Mouse (Mus musculus): ENCODE results near the gene Usp5. TPM values are rescaled to one million over a fixed set of nuclear protein-coding genes. Genes with fewer than 3 reads are reported as not detected.
"Not testable (repeated sequence)": the region's sequence is repeated elsewhere in the genome, so short reads cannot be mapped to it uniquely, and the experiment has no call there.

Gene Usp5
- polyA plus RNA-seq, 1 experiment from 2014 or later: 189 TPM

DNA sequence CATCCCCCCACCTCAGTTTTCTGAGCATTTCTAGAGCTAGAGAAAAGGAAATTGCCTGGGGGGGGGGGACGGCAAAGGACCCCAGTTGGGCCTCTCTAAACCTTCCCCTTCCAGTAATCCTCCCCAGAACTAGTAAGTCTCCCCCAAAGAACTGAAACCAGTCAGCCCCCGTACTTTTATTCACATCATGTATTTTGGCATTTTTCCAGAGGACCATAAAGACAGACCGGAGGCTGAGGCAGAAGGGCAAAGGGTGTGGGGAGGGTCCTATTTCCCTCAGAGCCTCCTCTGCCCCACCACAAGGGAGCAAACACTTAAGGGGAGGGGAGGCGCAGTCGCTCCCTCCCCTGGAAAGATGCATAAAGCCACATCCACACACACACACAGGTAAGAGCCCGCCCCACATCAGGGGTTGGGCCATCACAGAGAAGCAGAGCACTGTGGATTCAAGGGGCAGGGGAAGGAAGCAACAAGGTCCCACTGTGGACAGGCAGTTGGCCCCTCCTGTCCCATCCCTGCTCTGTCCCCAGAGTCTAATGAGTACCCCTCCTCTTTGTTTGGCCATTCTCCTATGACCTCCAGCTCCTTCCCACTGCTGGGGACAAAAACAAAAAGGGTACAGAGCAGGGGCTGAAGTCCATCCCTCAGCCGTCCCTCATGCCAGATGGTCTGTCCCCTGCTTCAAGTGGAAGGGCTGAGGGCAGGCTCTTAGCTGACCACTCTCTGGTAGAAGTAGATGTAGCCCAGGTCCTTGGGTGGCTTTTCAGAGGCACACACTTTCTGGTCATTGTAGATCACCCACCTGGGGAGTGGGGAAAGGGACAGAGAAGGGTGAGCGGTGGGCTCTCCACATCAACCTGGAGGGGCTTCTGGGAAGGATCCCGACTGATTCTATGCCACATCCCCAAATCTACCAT, 14.2 kb downstream of the Usp5 start:
- no peak overlapping the region for H3K4me2 ChIP-seq

DNA sequence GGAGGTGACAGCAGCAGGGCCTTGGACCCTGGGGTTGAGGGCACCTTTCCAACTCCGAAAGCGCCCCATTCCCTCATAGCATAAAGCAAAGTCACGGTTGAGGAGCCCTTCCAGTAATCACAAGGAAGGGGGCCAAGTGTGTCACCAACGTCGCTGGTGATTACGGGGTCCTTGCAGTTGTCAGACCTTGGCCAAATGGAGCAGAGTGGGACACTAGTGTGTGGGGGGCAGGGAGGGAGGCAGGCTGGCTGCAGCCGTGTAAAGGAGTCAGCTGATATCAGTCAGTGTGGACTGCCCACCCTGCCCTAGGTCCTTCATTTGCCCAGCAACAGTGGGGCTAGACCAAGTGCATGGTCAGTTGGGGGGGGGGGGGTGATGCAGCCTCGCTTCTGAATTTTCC, 14.8 kb downstream of the Usp5 start:
- Histone ChIP-seq H3K4me1 (replicated peaks) (peaks cover 43% of the 10 kb centered on the region), H3K9ac (no peak overlapping the region), H3K4me2 (peak overlapping the region; percentile 81), H3K27ac (peak overlapping the region; percentile 88), H3K36me3 (peaks cover 61% of the 10 kb centered on the region), H3K27me3 (no peaks in the 10 kb centered on the region), H3K9me3 (no peaks in the 10 kb centered on the region), H3K4me3 (peak overlapping the region; percentile 59)
- 40% methylated on average over 8 of the region's 8 CpGs for WGBS
- peak; percentile 47 for ATAC-seq (ENCODE audit: low FRiP score)

More for the DNA sequence above, 14.2 kb downstream of the Usp5 start:
- Histone ChIP-seq H3K27ac (no peak overlapping the region), H3K4me3 (no peak overlapping the region), H3K9me3 (no peaks in the 10 kb centered on the region), H3K36me3 (peaks cover 66% of the 10 kb centered on the region), H3K4me1 (replicated peaks) (peaks cover 36% of the 10 kb centered on the region), H3K9ac (peak overlapping the region; percentile 13; the same call in 1 of the 2 replicates), H3K27me3 (no peaks in the 10 kb centered on the region)
- ATAC-seq (ENCODE audit: low FRiP score): no peak
- 67% methylated on average over 9 of the region's 9 CpGs for WGBS

DNA sequence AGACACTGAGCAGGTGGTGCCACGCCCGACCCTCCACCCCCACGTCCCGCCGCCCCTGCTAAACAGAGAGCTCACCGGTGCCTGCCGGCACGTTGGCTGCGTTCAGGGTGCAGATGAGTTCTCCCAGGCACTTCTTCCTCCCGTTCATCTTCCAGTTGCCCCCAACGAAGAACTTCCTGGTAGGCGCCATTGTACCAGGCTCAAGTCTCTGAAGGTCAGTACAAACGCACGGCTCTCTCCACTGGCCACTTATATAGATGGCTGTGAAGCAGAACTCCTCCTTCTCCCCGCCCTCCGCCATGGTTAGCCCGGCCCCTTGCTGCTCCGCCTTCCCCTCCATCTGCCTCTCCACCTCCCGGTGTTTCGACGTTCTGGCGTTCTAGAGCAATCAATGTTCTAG, 15.4 kb downstream of the Usp5 start, which contains the start of gene Tpi1:
Gene Tpi1 (minus strand): TSS at position 364 of the 400 bp plus-strand sequence.
- Histone ChIP-seq H3K9ac (peak within 1 kb of the TSS; percentile 86), H3K36me3 (peaks cover 55% of the 10 kb centered on the region), H3K4me2 (peak within 1 kb of the TSS; percentile 81), H3K4me3 (peak within 1 kb of the TSS; percentile 59), H3K4me1 (replicated peaks) (peaks cover 48% of the 10 kb centered on the region), H3K27me3 (no peaks in the 10 kb centered on the region), H3K27ac (peak within 1 kb of the TSS; percentile 88), H3K9me3 (no peaks in the 10 kb centered on the region)
- under 1% methylated on average over 22 of the region's 22 CpGs for WGBS
- ATAC-seq (ENCODE audit: low FRiP score): peak; percentile 84

DNA sequence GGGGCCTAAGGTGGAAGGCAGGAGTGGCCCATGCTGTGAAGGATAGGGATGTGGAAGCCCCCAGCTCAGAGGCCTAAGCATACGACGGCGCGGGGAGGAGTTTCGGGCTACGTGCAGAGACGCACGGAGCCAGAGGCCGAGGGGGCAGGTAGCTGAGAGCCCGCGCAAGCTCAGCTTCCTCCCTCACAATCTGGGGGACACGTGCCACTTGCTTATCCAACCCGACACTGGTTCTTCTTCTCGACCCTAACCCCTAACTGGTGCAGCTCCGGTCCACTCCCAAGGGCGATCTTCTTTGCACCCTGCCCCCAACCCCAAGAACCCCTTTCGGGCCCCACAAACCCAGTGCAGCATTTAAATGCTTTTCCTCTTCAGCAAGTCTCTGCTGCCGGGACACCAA, 15.8 kb downstream of the Usp5 start:
- Histone ChIP-seq H3K27ac (peak overlapping the region; percentile 88), H3K9ac (peak overlapping the region; percentile 86), H3K4me3 (peak overlapping the region; percentile 59), H3K4me2 (peak overlapping the region; percentile 81), H3K9me3 (no peaks in the 10 kb centered on the region), H3K27me3 (no peaks in the 10 kb centered on the region), H3K4me1 (replicated peaks) (peaks cover 52% of the 10 kb centered on the region), H3K36me3 (peaks cover 51% of the 10 kb centered on the region)
- WGBS: under 1% methylated on average over 18 of the region's 18 CpGs
- peak; percentile 74 for ATAC-seq (ENCODE audit: low FRiP score)

DNA sequence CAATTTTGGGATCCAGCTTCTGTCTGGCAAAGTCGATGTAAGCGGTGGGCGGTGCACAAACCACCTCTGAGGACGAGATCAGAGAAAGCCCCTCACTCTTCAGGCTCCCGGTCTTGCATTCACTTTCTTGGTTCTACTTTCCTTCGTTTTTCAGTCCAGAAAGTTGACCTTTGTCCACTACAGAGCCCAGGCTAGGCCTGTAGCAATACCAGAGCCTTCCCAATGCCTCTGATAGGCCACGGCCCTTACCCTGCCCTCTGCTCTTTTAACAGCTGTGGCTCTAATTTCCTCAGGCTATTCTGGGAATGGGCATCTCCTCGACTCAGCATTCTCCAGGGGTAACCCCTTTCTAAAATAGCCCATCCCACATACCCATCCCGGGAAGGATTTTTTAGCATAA, 16.4 kb downstream of the Usp5 start:
- Histone ChIP-seq H3K9me3 (no peaks in the 10 kb centered on the region), H3K36me3 (peaks cover 45% of the 10 kb centered on the region), H3K27me3 (no peaks in the 10 kb centered on the region), H3K27ac (peak overlapping the region; percentile 88; the same call in 1 of the 2 replicates), H3K4me2 (peak overlapping the region; percentile 81), H3K4me1 (replicated peaks) (peaks cover 58% of the 10 kb centered on the region), H3K4me3 (peak overlapping the region; percentile 59), H3K9ac (peak overlapping the region; percentile 86)
- ATAC-seq (ENCODE audit: low FRiP score): no peak
- 19% methylated on average over 9 of the region's 9 CpGs for WGBS

DNA sequence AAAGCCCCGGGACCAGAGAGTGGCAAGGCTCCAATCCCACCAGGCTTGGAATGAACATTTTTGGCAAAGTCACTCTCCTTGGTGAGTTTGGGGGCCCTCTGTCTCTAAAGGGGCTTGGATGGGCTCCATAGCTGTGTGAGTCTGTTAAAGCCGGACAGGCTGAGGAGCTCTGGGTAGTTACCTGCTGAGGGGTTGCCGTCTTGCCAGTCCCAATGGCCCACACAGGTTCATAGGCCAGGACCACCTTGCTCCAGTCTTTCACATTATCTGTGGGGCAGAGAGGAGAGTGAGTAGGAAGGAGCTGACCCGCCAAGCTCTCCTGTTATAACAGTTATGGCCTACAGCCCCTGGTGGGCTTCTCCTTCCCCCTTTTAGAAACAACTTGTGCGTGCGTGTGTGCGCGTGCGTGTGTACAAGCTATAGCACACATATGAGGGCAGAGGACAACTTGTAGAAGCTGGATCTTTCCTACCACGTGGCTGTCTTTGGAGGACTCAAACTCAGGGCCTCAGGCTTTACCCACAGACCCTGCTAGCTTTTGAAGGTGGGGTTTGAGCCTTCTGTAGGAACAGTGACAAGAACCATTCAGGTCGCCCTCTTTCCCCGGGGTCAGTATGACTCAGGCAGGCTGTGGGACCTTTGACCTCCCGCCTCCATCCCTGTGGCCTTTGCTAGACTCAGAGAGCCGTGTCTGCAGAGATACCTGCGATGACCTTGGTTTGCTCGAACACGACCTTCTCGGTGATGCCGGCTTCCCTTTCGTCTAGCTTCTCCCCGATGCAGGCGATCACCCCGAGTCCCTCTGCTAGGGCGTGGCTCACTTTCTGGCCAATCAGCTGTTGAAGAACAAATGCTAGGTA, 17.4 kb downstream of the Usp5 start:
- H3K9me3 ChIP-seq: no peaks in the 10 kb centered on the region
- H3K4me2 ChIP-seq: peak overlapping the region; percentile 81
- H3K4me3 ChIP-seq: peak overlapping the region; percentile 59; the same call in 1 of the 2 replicates
- peak overlapping the region; percentile 86 for H3K9ac ChIP-seq
- peaks cover 35% of the 10 kb centered on the region for H3K36me3 ChIP-seq
- H3K4me1 ChIP-seq (replicated peaks): peaks cover 58% of the 10 kb centered on the region
- H3K27ac ChIP-seq: no peak overlapping the region
- no peak for ATAC-seq (ENCODE audit: low FRiP score)
- H3K27me3 ChIP-seq: no peaks in the 10 kb centered on the region
- 87% methylated on average over 24 of the region's 24 CpGs for WGBS

DNA sequence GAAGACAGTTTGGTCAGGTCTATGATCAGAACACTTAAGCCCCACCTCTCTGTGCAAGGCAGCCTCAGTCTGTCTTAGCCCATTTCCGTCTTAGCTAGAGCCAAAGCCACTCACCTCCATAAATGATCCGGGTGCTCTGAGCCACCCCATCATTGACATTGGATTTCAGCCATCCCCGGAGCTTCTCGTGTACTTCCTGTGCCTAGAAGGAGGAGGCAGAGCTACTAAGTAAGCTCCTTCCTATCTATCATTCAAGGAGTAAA, 17.9 kb downstream of the Usp5 start:
- Histone ChIP-seq H3K36me3 (peaks cover 29% of the 10 kb centered on the region), H3K27me3 (no peaks in the 10 kb centered on the region), H3K9me3 (no peaks in the 10 kb centered on the region), H3K27ac (no peak overlapping the region), H3K9ac (no peak overlapping the region), H3K4me3 (no peak overlapping the region), H3K4me2 (no peak overlapping the region), H3K4me1 (replicated peaks) (peaks cover 61% of the 10 kb centered on the region)
- no peak for ATAC-seq (ENCODE audit: low FRiP score)
- 94% methylated on average over 4 of the region's 4 CpGs for WGBS

DNA sequence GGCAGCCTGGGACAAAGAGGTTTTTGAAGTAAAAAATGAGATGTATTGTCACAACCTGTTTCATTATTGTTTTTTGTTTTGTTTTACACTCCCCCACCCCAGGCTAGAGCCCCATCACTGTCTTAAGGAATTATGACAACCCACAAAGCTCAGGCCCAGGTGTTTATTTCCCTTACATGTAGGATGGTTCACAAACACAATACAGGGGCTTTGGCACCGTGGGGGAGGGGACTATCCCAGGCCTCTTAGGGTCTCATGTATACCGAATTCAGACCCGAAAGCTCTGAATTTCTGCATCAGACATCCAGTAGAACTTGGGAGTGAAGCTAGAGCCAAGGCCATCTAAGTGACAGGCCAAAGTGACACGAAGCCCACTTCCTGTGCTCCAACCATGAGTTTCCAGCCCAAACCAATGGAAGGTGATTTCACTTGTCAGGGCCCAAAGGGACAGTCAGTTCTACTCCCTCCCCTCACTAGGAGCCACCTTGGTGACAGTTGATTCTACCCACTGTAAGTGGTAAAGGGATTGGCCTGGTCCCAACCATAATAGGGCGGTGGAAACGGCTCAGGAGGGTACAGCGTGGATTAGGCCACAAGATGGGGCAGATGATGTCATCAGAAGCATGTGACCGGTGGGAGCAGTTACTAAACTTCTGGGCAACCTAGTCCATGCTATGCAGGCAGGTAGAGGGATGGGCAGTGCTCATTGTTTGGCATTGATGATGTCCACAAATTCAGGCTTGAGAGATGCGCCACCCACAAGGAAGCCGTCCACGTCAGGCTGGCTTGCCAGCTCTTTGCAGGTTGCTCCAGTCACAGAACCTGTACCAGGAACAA, 18.5 kb downstream of the Usp5 start:
- not testable (repeated sequence) for H3K27ac ChIP-seq; H3K9me3 ChIP-seq; H3K9ac ChIP-seq; H3K4me3 ChIP-seq; H3K27me3 ChIP-seq; ATAC-seq (ENCODE audit: low FRiP score)
- peaks cover 66% of the 10 kb centered on the region for H3K4me1 ChIP-seq (replicated peaks)
- 86% methylated on average over 11 of the region's 11 CpGs for WGBS
- peaks cover 25% of the 10 kb centered on the region for H3K36me3 ChIP-seq
- H3K4me2 ChIP-seq: 0 out of 2 replicates have a peak overlapping the region, but pooled peaks have one; percentile 83

DNA sequence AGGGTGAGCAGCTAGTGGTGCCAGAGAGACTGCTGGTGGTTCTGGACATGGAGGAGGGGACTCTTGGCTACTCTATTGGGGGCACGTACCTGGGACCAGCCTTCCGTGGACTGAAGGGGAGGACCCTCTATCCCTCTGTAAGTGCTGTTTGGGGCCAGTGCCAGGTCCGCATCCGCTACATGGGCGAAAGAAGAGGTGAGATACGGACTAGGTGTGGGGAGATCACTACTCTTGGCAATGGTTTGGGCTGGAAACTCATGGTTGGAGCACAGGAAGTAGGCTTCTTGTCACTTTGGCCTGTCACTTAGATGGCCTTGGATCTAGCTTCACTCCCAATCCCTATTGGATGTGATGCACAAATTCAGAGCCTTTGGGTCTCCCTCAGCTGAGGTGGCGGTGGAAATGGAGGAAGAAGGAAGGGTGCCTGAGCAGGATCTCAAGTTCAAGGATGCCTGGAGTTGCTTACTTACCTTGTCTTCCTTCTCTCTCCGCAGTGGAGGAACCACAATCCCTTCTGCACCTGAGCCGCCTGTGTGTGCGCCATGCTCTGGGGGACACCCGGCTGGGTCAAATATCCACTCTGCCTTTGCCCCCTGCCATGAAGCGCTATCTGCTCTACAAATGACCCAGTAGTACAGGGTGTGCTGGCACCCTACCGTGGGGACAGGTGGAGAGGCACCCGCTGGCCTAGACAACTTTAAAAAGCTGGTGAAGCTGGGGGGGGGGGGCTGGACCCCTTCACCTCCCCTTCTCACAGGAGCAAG, 19.3 kb downstream of the Usp5 start:
- peak overlapping the region; percentile 83 for H3K4me2 ChIP-seq
- H3K27me3 ChIP-seq: no peaks in the 10 kb centered on the region
- no peaks in the 10 kb centered on the region for H3K9me3 ChIP-seq
- ATAC-seq (ENCODE audit: low FRiP score): no peak
- 41% methylated on average over 14 of the region's 14 CpGs for WGBS
- peak overlapping the region; percentile 83 for H3K27ac ChIP-seq
- H3K4me3 ChIP-seq: peak overlapping the region; percentile 49
- H3K9ac ChIP-seq: peak overlapping the region; percentile 72
- H3K4me1 ChIP-seq (replicated peaks): peaks cover 68% of the 10 kb centered on the region
- H3K36me3 ChIP-seq: peaks cover 16% of the 10 kb centered on the region

DNA sequence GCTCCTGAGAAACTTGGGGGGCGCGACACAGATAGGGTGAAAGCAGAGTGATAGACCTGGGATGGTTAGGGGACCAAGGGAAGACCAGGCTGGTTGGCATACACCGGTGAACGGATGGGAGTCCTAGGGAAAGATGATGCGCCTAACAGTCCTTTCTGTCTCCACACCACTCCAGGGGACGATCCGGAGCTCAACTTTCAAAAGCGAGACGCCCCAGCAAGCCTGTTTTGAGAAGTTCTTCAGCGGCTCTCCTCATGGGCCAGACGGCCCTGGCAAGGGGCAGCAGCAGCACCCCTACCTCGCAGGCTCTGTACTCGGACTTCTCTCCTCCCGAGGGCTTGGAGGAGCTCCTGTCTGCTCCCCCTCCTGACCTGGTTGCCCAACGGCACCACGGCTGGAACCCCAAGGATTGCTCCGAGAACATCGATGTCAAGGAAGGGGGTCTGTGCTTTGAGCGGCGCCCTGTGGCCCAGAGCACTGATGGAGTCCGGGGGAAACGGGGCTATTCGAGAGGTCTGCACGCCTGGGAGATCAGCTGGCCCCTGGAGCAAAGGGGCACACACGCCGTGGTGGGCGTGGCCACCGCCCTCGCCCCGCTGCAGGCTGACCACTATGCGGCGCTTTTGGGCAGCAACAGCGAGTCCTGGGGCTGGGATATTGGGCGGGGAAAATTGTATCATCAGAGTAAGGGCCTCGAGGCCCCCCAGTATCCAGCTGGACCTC, 20.1 kb downstream of the Usp5 start:
- H3K27ac ChIP-seq: peak overlapping the region; percentile 83
- peaks cover 14% of the 10 kb centered on the region for H3K36me3 ChIP-seq
- peak overlapping the region; percentile 49 for H3K4me3 ChIP-seq
- H3K4me2 ChIP-seq: peak overlapping the region; percentile 83
- ATAC-seq (ENCODE audit: low FRiP score): no peak
- WGBS: under 1% methylated on average over 35 of the region's 35 CpGs
- no peaks in the 10 kb centered on the region for H3K9me3 ChIP-seq
- peaks cover 60% of the 10 kb centered on the region for H3K4me1 ChIP-seq (replicated peaks)
- no peaks in the 10 kb centered on the region for H3K27me3 ChIP-seq
- H3K9ac ChIP-seq: peak overlapping the region; percentile 72
